Mouse (Mus musculus): ENCODE results near the gene Foxo3. TPM values are rescaled to one million over a fixed set of nuclear protein-coding genes. Genes with fewer than 3 reads are reported as not detected.
A peak's percentile ranks its signal among the peaks of the same experiment; 100 is the strongest.

Gene Foxo3
- polyA plus RNA-seq, 1 experiment from 2014 or later = 4.6 TPM

GRCm38 (mm10) chr10:42274712-42275400, 1.7 kb downstream of the Foxo3 start:
- no peaks in the 10 kb centered on the region for H3K36me3 ChIP-seq
- H3K27ac ChIP-seq (replicated peaks) = no peak overlapping the region
- WGBS = under 1% methylated on average over 65 of the region's 65 CpGs
- peaks cover 4% of the 10 kb centered on the region; the same call in 1 of the 2 replicates for H3K27me3 ChIP-seq
- no peaks in the 10 kb centered on the region for H3K9me3 ChIP-seq
- no peak for ATAC-seq (replicated peaks)
- peak overlapping the region; percentile 90 for H3K4me3 ChIP-seq
- peak overlapping the region; percentile 81 for H3K9ac ChIP-seq (replicated peaks)
- H3K4me2 ChIP-seq (replicated peaks) = peak overlapping the region; percentile 88
- H3K4me1 ChIP-seq = peaks cover 43% of the 10 kb centered on the region

- no peak overlapping the region for H3K27ac ChIP-seq (replicated peaks)
- peak overlapping the region; percentile 90 for H3K4me3 ChIP-seq
- H3K27me3 ChIP-seq = peaks cover 4% of the 10 kb centered on the region; the same call in 1 of the 2 replicates
- H3K4me2 ChIP-seq (replicated peaks) = peak overlapping the region; percentile 88
- no peaks in the 10 kb centered on the region for H3K36me3 ChIP-seq
- peaks cover 43% of the 10 kb centered on the region for H3K4me1 ChIP-seq
- 14% methylated on average over 21 of the region's 21 CpGs for WGBS
- H3K9me3 ChIP-seq = no peaks in the 10 kb centered on the region
- no peak for ATAC-seq (replicated peaks)
- peak overlapping the region; percentile 81 for H3K9ac ChIP-seq (replicated peaks)
Observed at GRCm38 (mm10) chr10:42273760-42274691, 2.5 kb downstream of the Foxo3 start.

DNA sequence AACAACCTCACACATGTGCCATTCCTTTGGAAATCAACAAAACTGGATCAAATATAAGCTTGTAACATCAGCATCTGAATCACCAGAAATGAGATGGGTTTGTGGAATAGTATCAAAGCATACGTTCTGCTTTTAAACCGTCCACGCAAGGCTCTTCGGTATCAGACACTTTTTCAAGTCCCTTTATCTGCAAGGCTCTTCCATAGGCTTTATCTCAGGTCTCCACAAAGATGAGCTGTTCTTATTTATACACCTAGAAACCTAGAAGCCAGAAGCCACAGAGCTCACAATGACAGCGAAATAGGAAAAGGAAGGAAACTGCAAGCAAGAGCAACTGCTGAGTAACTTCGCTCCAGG, 3.2 kb downstream of the Foxo3 start:
- Histone ChIP-seq H3K9me3 (no peaks in the 10 kb centered on the region), H3K9ac (replicated peaks) (no peak overlapping the region), H3K27ac (replicated peaks) (no peak overlapping the region), H3K4me3 (peak overlapping the region; percentile 90), H3K4me1 (peaks cover 38% of the 10 kb centered on the region), H3K36me3 (no peaks in the 10 kb centered on the region), H3K27me3 (peaks cover 4% of the 10 kb centered on the region; the same call in 1 of the 2 replicates), H3K4me2 (replicated peaks) (peak overlapping the region; percentile 88)
- ATAC-seq (replicated peaks) = no peak
- WGBS = 75% methylated on average over 6 of the region's 6 CpGs

GRCm38 (mm10) chr10:42271454-42272230, 4.9 kb downstream of the Foxo3 start:
- no peak overlapping the region for H3K9ac ChIP-seq (replicated peaks)
- no peak overlapping the region for H3K4me2 ChIP-seq (replicated peaks)
- H3K4me1 ChIP-seq = peaks cover 38% of the 10 kb centered on the region
- no peak for ATAC-seq (replicated peaks)
- 56% methylated on average over 11 of the region's 11 CpGs for WGBS
- no peaks in the 10 kb centered on the region for H3K36me3 ChIP-seq
- H3K4me3 ChIP-seq = no peak overlapping the region
- H3K27me3 ChIP-seq = peaks cover 4% of the 10 kb centered on the region; the same call in 1 of the 2 replicates
- no peak overlapping the region for H3K27ac ChIP-seq (replicated peaks)
- H3K9me3 ChIP-seq = no peaks in the 10 kb centered on the region

- Histone ChIP-seq H3K27me3 (peaks cover 4% of the 10 kb centered on the region; the same call in 1 of the 2 replicates), H3K27ac (replicated peaks) (no peak overlapping the region), H3K4me3 (no peak overlapping the region), H3K36me3 (peaks cover 9% of the 10 kb centered on the region; the same call in 1 of the 2 replicates), H3K4me2 (replicated peaks) (no peak overlapping the region), H3K4me1 (peaks cover 33% of the 10 kb centered on the region), H3K9me3 (no peaks in the 10 kb centered on the region), H3K9ac (replicated peaks) (no peak overlapping the region)
- WGBS = 70% methylated on average over 10 of the region's 10 CpGs
- no peak for ATAC-seq (replicated peaks)
Observed at GRCm38 (mm10) chr10:42270277-42271083, 6.1 kb downstream of the Foxo3 start.

DNA sequence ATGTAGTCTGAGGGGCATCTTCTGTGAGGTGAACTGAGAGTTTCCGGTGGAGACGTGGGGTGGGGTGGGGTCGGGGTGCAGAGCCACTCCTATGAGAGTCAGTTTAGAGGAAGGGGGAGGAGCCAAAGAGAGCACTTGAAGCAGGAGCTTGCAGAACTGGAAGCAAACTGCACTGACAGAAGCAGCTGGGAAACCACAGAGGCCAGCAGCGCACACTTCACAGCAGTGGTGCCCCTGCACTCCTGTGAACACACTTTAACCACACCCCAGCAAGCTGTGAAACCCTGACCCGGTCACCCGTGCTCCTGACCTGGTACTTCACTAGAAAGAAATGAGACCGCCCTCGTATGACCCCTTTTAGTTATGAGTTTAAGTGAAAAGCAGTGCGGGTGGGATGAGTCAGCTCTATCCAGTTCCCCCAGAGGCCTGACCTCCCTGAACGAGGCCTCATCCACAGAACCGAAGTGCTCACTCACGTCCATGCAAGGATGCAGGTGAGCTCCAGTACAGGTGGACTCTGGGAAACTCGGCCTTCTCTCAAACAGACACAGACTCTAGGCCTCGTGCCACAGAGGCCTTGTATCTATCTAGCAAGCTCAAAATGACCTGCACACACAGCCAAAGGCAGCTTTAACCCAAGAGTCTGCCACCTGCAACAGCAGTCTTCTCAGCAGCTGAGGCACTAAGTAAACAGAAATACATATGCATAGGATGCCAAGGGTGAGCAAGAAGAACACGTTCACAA, 7.1 kb downstream of the Foxo3 start:
- WGBS = 77% methylated on average over 15 of the region's 15 CpGs
- no peaks in the 10 kb centered on the region for H3K9me3 ChIP-seq
- no peak overlapping the region for H3K4me3 ChIP-seq
- peaks cover 23% of the 10 kb centered on the region for H3K4me1 ChIP-seq
- H3K36me3 ChIP-seq = peaks cover 9% of the 10 kb centered on the region; the same call in 1 of the 2 replicates
- no peak for ATAC-seq (replicated peaks)
- H3K27ac ChIP-seq (replicated peaks) = no peak overlapping the region
- H3K4me2 ChIP-seq (replicated peaks) = no peak overlapping the region
- peaks cover 4% of the 10 kb centered on the region; the same call in 1 of the 2 replicates for H3K27me3 ChIP-seq
- H3K9ac ChIP-seq (replicated peaks) = no peak overlapping the region

- Histone ChIP-seq H3K27me3 (no peaks in the 10 kb centered on the region), H3K36me3 (peaks cover 9% of the 10 kb centered on the region; the same call in 1 of the 2 replicates), H3K27ac (replicated peaks) (no peak overlapping the region), H3K9me3 (no peaks in the 10 kb centered on the region), H3K9ac (replicated peaks) (no peak overlapping the region), H3K4me1 (peaks cover 10% of the 10 kb centered on the region; the same call in 1 of the 2 replicates), H3K4me2 (replicated peaks) (no peak overlapping the region), H3K4me3 (no peak overlapping the region)
- ATAC-seq (replicated peaks) = no peak
- WGBS = 82% methylated on average over 5 of the region's 5 CpGs
Observed at GRCm38 (mm10) chr10:42267811-42268545, 8.6 kb downstream of the Foxo3 start.

DNA sequence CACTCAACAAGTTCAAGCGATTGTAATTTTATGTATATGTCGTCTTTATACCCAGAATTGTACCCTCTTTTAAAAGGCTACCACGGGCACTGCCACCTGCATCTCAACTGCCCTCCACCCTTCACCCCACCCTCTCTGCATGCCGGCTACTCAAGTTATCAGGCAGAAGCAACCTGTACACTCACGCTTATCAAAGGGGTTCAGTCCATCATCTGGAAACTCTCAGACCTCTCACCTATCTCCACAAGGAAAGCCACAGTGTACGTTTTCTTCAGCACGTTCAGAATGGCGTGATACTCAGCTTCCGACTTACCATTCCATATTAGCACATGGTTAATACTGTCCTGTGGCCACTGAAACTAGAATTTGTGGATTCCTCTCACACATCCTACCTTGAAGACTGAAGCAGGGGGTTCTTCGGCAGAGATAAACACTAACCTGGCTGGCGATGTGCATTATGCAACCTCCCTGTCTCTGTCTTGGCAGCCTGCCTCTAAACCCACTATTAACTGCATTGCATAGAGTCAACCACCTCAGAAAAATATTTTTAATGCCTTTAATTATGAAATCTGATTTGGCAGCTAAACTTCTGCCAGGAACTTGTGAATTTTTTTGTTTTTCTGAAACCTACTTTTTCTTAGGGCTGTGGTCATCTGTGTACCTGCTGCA, 11.4 kb downstream of the Foxo3 start:
- Histone ChIP-seq H3K27me3 (no peaks in the 10 kb centered on the region), H3K4me2 (replicated peaks) (no peak overlapping the region), H3K4me3 (no peak overlapping the region), H3K36me3 (peaks cover 9% of the 10 kb centered on the region; the same call in 1 of the 2 replicates), H3K9me3 (no peaks in the 10 kb centered on the region), H3K9ac (replicated peaks) (no peak overlapping the region), H3K4me1 (no peaks in the 10 kb centered on the region), H3K27ac (replicated peaks) (no peak overlapping the region)
- ATAC-seq (replicated peaks) = no peak
- WGBS = 91% methylated on average over 11 of the region's 11 CpGs

- Histone ChIP-seq H3K4me2 (replicated peaks) (no peak overlapping the region), H3K27me3 (no peaks in the 10 kb centered on the region), H3K4me1 (0 out of 2 replicates have a peak, but pooled peaks cover 3% of the 10 kb centered on the region), H3K9me3 (no peaks in the 10 kb centered on the region), H3K36me3 (peaks cover 9% of the 10 kb centered on the region; the same call in 1 of the 2 replicates), H3K9ac (replicated peaks) (no peak overlapping the region), H3K27ac (replicated peaks) (no peak overlapping the region), H3K4me3 (no peak overlapping the region)
- ATAC-seq (replicated peaks) = no peak
- WGBS = 86% methylated on average over 5 of the region's 5 CpGs
Observed at GRCm38 (mm10) chr10:42264195-42264594, 12.4 kb downstream of the Foxo3 start.

GRCm38 (mm10) chr10:42263701-42264100, 12.9 kb downstream of the Foxo3 start:
- no peak overlapping the region for H3K9ac ChIP-seq (replicated peaks)
- H3K9me3 ChIP-seq = no peaks in the 10 kb centered on the region
- H3K4me1 ChIP-seq = 0 out of 2 replicates have a peak, but pooled peaks cover 3% of the 10 kb centered on the region
- H3K36me3 ChIP-seq = peaks cover 9% of the 10 kb centered on the region; the same call in 1 of the 2 replicates
- no peak overlapping the region for H3K27ac ChIP-seq (replicated peaks)
- H3K27me3 ChIP-seq = no peaks in the 10 kb centered on the region
- H3K4me3 ChIP-seq = no peak overlapping the region
- H3K4me2 ChIP-seq (replicated peaks) = no peak overlapping the region
- 83% methylated on average over 8 of the region's 8 CpGs for WGBS
- no peak for ATAC-seq (replicated peaks)

Data from forebrain, embryonic 15.5 days (tissue).